Mouse (Mus musculus): Measurements from ENCODE around the gene Svs3b. TPM values are rescaled to one million over a fixed set of nuclear protein-coding genes. Genes with fewer than 3 reads are reported as not detected.

Svs3b gene
- not detected for polyA plus RNA-seq (2012; fragmentation: generic; extraction: Trizol)

GRCm38 (mm10) chr2:164256540-164256939, at the start of gene Svs3b:
TSS of gene Svs3b (minus strand) at chr2:164256640.

GRCm38 (mm10) chr2:164288968-164289367, 32.5 kb upstream of the Svs3b start, which contains the start of gene Svs3a:
TSS of gene Svs3a (plus strand) at chr2:164289268.

GRCm38 (mm10) chr2:164278359-164278758, 21.9 kb upstream of the Svs3b start, which contains the start of gene Svs4:
TSS of gene Svs4 (minus strand) at chr2:164278459.

GRCm38 (mm10) chr2:164238366-164238765, 18.1 kb downstream of the Svs3b start, which contains the start of gene Svs2:
TSS of gene Svs2 (minus strand) at chr2:164238466.

GRCm38 (mm10) chr2:164221522-164221921, 34.9 kb downstream of the Svs3b start, which contains the start of gene Wfdc15b:
TSS of gene Wfdc15b (minus strand) at chr2:164221660.

Other genes starting within 250 kb of the Svs3b start
- gene Pabpc1l, start 231.2 kb downstream of the Svs3b start, polyA plus RNA-seq (2012; fragmentation: generic; extraction: Trizol): under 1 TPM; 0.06 to 0.44 TPM
- 1 to 10 TPM in 1 of 2 experiments, under 1 TPM in 1; 0.81 to 4.3 TPM for gene Stk4, start 186.3 kb downstream of the Svs3b start, polyA plus RNA-seq (2012; fragmentation: generic; extraction: Trizol)
- gene Tomm34, start 185.5 kb downstream of the Svs3b start, polyA plus RNA-seq (2012; fragmentation: generic; extraction: Trizol): 10 to 100 TPM; 10.2 to 26.3 TPM
- not detected for gene Kcns1, start 85.5 kb downstream of the Svs3b start, polyA plus RNA-seq (2012; fragmentation: generic; extraction: Trizol)
- gene Wfdc5, start 73.9 kb downstream of the Svs3b start, polyA plus RNA-seq (2012; fragmentation: generic; extraction: Trizol): not detected
- gene Wfdc12, start 66.0 kb downstream of the Svs3b start, polyA plus RNA-seq (2012; fragmentation: generic; extraction: Trizol): not detected
- gene Wfdc15a, start 56.5 kb downstream of the Svs3b start, polyA plus RNA-seq (2012; fragmentation: generic; extraction: Trizol): under 1 TPM in 1 of 2 experiments, not detected in 1; 0.17 TPM
- not detected for gene Wfdc15b, start 35.0 kb downstream of the Svs3b start, polyA plus RNA-seq (2012; fragmentation: generic; extraction: Trizol)
- not detected for gene Svs2, start 18.2 kb downstream of the Svs3b start, polyA plus RNA-seq (2012; fragmentation: generic; extraction: Trizol)
- not detected for gene Svs4, start 21.8 kb upstream of the Svs3b start, polyA plus RNA-seq (2012; fragmentation: generic; extraction: Trizol)
- gene Svs3a, start 32.6 kb upstream of the Svs3b start, polyA plus RNA-seq (2012; fragmentation: generic; extraction: Trizol): not detected
- not detected for gene Svs6, start 60.1 kb upstream of the Svs3b start, polyA plus RNA-seq (2012; fragmentation: generic; extraction: Trizol)
- not detected for gene Svs5, start 76.1 kb upstream of the Svs3b start, polyA plus RNA-seq (2012; fragmentation: generic; extraction: Trizol)
- gene Slpi, start 132.5 kb upstream of the Svs3b start, polyA plus RNA-seq (2012; fragmentation: generic; extraction: Trizol): 1 to 10 TPM; 5.8 to 9.0 TPM
- gene Rbpjl, start 146.5 kb upstream of the Svs3b start, polyA plus RNA-seq (2012; fragmentation: generic; extraction: Trizol): under 1 TPM in 1 of 2 experiments, not detected in 1; 0.02 TPM
- gene Matn4, start 148.5 kb upstream of the Svs3b start, polyA plus RNA-seq (2012; fragmentation: generic; extraction: Trizol): 1 to 10 TPM in 1 of 2 experiments, under 1 TPM in 1; 0.02 to 1.3 TPM
- gene Sdc4, start 187.2 kb upstream of the Svs3b start, polyA plus RNA-seq (2012; fragmentation: generic; extraction: Trizol): 100 to 1,000 TPM in 1 of 2 experiments, 10 to 100 TPM in 1; 15.9 to 107 TPM
- 10 to 100 TPM; 54.4 to 73.3 TPM for gene Sys1, start 200.3 kb upstream of the Svs3b start, polyA plus RNA-seq (2012; fragmentation: generic; extraction: Trizol)
- gene Gm20458, start 204.3 kb upstream of the Svs3b start, polyA plus RNA-seq (2012; fragmentation: generic; extraction: Trizol): 10 to 100 TPM; 15.0 to 18.1 TPM
- not detected for gene Trp53tg5, start 217.1 kb upstream of the Svs3b start, polyA plus RNA-seq (2012; fragmentation: generic; extraction: Trizol)
- gene Dbndd2, start 229.5 kb upstream of the Svs3b start, polyA plus RNA-seq (2012; fragmentation: generic; extraction: Trizol): 1 to 10 TPM; 6.0 to 8.9 TPM
- 100 to 1,000 TPM in 1 of 2 experiments, 10 to 100 TPM in 1; 77.8 to 142 TPM for gene Pigt, start 240.9 kb upstream of the Svs3b start, polyA plus RNA-seq (2012; fragmentation: generic; extraction: Trizol)

Data from C3H10T1/2 (cell line).